Mouse (Mus musculus) c-Kit-negative CD71-positive TER-119-positive erythroid progenitor cells, embryonic 14.5 days (primary cell): ENCODE data around the gene Snx17.
A peak's percentile ranks its signal among the peaks of the same experiment; 100 is the strongest.

Experiments used
- DNase-seq: peaks from one replicate; pipeline ENCODE4 v3.0.0-alpha.2; 2013; ENCODE audit warnings: low read depth, low spot score

Gene Snx17

DNA sequence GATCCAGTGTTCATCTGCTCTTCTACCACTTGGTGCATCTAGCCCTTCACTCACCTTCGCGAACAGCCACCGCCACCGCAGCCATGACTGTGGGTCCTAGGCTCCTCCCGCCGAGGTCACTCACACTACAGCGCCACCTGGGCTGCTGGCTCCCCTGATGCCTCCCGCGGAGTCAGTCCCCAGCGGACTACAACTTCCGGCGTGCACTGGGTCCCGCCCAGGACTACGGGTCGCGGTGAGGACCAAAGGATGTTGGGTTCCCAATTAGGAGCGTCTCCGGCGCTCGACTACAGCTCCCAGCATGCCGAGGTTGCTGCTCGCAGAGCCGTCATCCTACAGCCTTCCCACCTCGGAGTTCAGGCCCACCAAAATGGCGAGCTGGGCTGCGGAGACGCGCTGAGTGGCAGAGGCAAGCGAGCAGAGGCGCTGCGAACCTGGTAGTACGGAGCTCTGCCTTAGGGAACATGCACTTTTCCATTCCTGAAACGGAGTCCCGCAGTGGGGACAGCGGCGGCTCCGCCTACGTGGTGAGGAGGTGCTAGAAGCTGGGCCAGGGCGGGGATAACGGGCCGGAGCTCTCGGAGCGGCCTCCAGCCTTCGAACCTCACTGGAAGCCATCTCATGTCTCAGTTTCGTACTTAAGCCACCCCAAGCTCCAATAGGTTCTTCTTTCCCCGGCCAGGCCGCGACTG, at the start of gene Snx17, which contains the start of gene Eif2b4:
TSS of gene Snx17 (plus strand) at position 289 of the 692 bp plus-strand sequence.
TSS of gene Eif2b4 (minus strand) at position 492 of the 692 bp plus-strand sequence.
- peak; percentile 97 for DNase-seq

DNA sequence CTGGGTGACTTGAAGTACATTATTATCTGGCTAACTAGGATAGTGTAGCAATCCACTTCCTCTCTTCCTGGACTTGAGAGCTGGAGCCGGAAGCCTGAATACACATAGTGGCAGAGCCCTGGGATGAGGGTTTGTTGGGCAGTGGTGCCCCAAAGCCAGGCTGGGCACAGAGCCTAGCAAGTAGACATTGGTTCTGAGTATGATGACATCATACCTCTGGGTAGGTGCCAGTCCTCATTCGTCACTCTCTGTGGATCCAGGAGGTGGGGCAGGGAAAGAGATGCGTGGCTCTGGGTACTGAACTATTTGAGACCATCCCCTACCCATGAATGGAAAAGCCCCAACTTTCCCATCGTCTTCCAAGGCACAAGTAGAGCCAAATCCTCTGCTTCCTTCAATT, 43.2 kb upstream of the Snx17 start:
- no peak for DNase-seq

DNA sequence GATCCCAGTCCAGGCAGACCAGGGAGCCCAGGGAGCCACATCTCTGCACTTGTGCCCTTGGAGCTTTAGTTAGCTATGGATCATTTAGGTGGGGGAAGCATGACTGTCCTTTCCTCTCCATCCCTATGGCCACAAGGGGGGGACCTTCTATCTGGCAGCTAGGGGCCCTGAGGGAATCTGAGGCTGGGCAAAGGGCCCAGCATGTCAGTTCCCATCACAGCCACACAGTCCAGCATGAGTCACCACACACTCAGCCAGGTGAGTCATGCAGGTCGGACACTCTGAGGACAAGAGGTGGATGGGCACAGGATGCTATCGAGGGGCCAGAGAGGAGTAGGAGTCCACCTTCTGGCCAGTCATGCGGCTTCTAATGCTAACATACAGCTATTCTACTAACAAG, 41.3 kb upstream of the Snx17 start:
- no peak for DNase-seq

DNA sequence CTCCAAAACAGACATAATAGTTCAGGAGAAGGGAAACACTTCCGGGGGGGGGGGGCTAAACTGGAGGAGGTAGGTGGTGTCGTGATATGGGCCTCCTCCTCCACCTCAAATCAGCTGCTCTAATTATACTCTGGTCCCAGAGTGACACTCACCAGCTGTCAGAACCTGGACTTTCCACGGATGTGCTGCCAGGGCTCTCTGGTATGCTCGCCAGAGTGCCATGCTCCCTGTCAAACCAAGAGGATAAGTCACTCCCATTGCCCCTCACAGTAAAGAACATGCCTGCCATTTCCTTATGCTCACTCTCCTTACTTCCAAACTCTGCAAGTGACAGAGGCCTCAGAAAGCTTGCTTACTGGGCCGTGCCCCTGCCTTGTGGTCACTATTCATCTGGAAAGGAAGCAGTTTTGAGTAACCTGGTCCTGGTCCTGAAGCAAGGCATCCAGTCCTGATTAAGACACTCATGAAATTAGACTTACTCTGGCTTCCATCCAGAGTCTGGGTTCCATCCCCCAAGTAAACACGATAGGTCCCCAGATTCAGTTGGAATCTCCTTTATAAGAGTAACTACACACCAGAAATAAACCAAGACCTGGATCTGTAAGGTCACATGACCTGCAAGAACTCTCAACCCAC, 39.4 kb upstream of the Snx17 start:
- DNase-seq: no peak

DNA sequence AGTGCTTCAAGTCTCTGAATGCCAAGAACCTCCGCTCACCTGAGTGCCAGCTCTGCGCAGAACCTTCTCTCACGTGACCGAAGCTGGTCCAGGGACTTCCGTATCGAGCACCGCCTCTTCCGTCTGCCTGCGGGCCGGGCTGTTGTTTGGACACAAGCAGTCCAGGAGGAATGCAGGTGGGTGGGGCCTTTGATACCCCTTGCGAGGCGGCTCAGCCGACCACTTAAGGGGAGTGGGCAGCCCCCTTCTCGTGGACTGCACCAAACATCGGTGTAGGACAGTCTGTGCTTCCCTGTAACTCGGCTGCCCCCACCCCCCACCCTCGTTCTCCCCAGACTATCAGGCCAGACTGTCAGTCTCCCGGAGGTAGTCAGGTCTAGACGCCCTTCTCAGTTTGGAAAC, 38.9 kb upstream of the Snx17 start, which contains the start of gene Mpv17:
TSS of gene Mpv17 (minus strand) at position 100 of the 402 bp plus-strand sequence.
- DNase-seq: peak; percentile 53

DNA sequence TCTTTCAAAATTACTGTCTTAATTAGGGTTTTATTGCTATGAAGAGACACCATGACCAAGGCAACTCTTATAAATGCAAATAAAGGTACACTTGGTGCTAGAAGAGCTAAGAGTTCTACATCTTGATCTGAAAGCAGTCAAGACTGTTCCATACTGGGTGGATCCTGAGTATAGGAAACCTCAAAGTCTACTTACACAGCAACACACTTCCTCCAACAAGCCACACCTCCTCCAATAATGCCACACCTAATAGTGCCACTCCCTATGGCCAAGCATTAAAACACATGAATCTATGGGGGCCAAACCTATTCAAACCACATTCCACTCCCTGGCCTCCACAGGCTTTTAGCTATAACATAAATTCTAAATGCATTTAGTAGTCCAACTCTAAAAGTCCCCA, 30.6 kb upstream of the Snx17 start:
- DNase-seq: no peak

DNA sequence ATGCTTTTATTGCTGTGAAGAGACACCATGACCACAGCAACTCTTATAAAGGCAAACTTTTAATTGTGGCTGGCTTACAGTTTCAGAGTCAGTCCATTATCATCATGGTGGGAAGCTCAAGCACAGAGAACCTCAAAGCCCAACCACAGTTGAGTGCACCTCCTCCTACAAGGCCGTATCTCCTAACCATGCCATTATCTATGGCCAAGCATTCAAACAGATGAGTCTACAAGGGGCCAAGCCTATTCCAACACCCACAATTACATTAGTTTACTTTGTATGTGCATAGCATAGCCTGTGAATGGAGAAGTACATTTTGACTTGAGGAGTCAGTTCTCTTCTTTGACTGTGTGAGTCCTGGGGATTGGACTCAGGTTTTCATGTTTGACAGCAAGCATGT, 28.1 kb upstream of the Snx17 start:
- DNase-seq: no peak

DNA sequence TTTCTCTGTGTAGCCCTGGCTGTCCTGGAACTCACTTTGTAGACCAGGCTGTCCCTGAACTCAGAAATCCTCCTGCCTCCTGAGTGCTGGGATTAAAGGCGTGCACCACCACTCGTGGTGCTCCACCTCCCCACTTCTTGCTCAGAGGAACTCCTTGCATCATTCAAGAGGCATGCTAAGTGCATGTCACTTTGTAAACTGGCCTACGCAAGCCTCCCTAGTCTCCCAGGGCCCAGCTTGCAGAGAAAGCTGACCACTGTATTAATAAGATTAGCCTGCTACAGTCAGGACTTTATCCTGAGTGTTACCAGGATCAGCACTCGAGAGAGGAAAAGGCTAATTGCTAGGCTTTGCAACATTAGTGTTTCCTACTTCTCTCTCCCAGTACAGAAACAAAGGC, 24.4 kb upstream of the Snx17 start:
- no peak for DNase-seq

DNA sequence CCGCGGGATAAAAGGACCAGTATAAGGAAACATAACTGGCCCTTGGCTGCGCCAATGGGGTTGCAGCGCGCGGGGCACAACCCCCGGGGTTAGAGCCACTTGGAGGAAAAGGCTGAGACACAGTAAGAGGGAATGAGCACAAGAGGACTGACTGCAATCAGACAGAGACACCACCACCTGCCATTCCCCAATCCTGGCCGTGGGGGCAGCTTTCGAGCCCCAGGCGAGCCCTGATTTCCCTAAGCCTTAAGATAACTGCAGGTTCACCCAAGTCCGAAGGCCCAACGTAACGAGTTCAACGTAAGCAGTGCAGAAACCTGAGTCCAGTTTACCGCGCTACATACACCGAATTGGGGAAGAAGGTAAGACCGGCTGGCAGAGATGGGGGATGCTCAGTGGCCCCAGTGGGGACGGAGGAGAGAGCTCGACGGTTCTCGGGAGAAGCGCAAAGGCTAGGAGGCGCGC, 13.7 kb upstream of the Snx17 start:
- peak; percentile 28 for DNase-seq

DNA sequence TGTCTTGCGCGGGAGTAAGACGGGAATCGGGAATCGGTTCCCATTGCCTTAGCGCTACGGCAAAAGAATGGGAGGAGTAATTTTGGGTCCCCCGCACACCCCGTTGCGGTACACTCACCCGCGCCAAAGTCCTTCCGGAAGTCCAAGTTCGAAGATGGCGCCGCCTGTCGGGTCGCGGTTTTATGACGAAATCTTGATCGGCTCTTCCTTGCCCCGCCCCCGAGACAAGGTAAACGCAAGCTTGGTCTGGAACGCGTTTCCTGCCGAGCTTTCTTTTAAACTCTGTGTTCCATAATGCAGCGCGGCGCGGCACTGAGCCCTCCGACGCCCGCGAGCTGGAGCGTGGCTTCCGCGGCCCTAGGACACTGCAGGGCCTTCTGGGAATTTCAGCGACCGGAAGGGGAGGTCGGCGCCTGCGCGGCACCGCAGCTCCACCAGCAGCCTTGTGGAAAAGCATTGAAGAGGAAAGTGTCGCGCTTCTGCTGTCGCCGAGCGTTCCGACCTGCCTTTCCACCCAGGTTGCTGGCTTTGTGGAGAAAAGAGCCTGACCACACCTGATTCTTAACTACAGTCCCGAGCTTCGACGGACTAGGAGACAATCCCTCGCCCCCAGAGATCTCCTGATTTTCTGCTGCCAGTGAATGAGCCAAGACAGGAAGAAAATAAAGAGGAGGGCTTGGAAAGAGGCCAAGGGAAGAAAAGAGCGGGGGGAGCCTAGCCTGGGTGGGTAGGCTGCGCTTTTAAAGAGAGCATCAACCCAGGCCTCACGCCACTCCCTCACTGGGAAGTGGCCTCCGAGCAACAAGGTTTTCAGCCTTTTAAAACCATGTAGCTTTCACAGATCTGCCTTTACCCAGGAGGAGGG, 13.0 kb upstream of the Snx17 start, which contains the start of the genes Gm29609 and Gtf3c2:
TSS of gene Gm29609 (minus strand) at position 146 of the 865 bp plus-strand sequence.
TSS of gene Gtf3c2 (minus strand) at position 379 of the 865 bp plus-strand sequence.
- DNase-seq: peak; percentile 90

DNA sequence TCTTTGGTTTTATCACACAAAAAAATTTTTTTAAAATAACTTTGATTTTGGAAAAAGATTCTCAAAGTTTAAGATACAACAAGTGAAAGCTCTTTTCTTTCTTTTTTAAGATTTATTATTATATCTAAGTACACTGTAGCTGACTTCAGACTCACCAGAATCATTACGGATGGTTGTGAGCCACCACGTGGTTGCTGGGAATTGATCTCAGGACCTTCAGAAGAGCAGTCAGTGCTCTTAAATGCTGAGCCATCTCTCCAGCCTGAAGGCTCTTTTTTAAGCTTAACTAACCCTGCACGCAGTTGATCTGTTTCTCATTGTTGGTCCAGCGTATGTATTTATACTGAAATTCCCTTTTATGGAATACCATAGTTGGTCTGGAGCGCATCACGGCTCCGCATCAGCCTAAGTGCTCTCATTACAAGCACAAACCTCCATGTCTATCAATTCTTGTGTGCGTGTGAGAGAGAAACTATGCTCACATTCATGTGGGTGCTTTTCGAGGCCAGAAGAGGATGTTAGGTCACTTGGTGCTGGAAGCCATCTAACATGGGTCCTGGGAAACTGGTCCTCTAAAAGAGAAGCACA, 11.8 kb upstream of the Snx17 start:
- DNase-seq: no peak

DNA sequence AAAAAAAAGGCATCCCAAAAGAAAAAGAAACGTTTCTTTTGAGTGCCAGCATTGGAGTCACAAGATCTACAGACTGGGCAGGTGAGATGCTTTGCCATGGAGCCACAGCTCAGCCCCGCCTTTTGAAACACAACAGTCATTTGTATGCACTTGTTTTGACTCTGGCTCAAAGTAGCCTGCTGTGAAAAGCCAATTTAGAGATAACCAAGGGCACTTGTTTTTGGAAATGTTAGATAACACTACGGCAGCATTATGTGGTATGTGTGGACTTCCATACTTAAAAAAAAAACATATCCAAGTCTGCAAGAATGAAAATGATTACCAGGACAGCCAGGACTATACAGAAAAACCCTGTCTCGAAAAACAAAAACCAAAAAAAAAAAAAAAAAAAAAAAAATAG, 9.3 kb upstream of the Snx17 start:
- DNase-seq: peak; percentile 17

DNA sequence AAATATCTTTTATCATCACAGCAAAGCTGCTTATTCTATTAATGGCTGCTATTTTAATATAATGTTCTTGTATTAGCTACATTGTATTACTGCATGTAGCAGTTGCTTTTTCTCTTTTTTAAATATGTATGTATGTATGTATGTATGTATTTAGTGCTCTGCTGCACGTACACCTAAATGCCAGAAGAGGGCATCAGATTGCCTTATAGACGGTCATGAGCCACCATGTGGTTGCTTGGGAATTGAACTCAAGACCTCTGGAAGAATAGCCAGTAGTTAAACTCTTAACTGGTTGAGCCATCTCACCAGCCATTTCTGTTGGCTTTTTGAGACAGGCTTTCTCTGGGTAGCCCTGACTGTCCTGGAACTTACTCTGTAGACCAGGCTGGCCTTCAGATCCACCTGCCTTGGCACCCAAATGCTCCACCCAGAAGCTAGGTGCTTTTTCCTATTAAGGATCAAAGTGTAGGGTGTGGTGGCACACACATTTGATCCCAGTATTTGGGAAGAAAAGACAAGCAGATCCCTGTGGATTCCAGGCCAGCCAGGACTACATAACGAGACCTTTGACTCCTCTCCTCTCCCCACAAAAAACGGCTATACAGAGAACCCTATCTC, 4.7 kb upstream of the Snx17 start:
- no peak for DNase-seq

DNA sequence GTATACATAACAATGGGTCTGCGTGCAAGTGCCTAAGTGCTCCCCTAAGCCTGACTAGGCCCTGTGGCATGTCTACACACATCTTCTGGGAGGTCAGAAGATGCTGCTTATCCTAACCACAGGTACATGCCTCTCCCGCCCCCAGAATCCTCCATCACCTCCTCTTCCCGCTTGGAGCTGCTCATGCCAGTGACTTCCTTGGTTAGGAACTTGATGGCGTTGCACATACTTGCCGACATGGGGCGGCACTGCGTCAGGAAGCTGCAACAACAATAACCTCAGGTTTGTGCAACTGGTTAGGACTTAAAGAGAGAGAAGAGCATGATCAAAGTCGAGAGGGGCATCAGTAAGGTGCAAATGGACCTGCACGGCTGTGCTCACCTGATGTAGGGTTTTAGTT, 2.8 kb upstream of the Snx17 start:
- DNase-seq: no peak

DNA sequence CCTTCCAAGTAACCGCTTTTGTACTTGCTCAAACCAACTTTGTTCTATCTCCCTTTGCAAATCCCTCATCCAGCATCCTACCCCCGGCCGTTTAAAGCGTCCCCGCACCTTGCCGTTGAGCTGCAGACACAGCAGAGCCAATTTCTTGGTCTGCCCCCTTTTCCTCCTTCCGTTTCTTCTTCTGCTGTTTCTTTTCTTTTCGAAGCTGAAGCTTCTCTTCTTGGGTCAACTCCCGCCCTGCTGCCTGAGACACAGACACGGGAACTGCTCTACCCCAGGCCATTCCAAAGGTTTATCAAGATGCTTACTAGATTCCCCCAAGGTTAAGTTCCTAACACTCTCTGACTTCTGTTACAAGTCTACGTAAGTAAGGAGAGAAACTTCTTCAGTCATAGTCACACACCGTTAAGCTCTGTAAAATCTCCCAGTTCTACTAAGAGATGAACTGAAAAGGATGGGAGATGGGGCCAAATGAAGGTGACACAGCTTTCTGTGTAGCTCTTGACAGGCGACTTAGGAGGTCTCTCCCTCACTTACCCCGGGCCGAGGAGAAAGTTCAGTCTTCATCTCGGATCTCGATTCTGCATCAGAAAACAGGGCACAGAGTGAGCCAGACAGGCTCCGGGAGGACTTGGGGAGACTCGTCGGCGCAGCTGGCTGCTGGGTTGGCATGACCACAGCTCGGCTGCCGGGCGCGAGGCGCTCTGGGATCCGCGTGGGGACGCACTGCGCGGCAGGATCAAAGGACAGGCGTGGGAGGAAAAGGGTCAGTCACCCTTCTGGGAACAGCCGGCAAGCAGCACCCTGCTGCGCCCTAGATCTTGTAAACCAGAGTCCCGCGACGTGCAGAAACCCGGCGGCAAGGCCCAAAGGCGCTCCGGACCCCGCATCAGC, 735 bp upstream of the Snx17 start:
- DNase-seq: peak; percentile 33

DNA sequence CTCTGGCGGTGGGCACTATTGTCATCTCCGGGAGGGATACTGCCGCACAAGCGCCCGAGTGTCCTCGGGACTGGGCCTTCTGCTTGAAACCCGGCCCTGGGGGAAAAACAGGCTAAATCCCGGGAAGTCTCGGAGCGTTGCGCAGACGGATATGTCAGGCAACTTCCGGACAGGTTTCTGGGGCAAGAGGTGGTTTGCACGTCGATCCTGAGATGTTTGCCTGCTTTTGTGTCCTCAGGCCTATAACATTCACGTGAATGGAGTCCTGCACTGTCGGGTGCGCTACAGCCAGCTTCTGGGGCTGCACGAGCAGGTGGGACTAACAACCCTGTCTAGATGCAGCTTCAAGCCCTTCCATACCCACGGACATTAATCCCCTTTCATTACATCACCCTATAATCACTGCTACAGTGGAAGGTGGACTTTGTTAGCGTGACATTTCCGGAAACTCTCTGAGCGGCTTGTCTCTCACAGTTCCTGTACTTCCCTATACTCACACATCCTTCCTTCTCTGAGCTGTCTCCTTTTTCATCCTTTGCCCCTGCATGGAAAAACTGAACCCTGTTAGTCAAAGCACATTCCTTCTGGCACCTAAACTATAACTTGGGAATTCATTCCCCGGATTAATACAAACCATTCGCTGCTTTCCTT, 729 bp downstream of the Snx17 start:
- DNase-seq: no peak

DNA sequence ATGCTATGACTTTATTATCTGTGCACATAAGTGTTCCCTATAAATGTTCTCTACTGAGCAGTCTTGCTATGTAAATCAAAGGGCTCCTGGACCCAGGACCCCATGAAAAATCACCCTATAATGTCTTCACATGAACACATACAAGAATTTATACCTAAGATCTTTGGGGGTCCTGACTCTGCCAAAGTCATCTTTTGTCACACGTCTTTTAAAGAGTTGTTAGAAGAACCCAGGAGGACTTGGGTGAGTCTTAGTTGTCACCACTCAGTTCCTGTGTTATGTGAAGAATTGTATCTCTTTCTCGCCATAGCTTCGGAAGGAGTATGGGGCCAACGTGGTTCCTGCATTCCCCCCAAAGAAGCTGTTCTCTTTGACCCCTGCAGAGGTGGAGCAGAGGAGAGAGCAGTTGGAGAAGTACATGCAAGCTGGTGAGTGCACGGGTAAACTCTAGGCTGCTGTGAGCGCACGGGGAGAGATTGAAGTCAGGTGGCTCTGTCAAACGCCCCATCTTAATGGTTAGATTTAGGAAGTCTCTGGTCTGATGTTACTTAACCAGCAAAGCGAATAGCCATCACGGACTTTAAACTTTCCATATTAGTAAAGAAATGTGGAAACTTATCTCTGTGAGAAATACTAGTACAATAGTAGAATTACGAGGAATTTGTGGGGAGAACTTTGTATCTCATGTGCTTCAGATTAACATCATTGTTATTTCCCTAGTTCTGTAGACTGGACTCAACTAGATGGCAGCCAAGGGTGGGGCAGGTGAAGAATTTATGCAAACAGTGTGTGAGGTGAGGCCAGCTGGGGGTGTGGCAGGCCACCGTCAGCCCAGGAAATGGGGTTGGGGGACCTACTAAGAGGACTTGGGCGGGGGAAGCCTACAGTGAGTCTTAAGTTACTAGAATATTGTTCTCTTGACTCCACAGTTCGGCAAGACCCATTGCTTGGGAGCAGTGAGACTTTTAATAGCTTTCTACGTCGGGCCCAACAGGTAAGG, 1.8 kb downstream of the Snx17 start:
- no peak for DNase-seq

DNA sequence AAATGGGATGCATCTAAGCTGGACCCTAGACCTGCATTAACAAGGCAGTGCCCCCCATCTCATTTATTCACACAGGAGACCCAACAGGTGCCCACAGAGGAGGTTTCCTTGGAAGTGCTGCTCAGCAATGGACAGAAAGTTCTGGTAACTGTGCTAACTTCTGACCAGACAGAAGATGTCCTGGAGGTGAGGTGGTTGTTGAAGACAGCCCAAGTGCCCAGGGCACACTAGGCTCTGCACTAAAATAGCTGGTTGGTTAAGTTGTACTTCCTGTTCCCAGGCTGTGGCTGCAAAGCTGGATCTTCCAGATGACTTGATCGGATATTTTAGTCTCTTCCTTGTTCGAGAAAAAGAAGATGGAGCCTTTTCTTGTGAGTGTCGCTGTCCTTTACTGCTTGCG, 2.6 kb downstream of the Snx17 start:
- no peak for DNase-seq
